Mouse (Mus musculus): ENCODE measurements at regions not wholly inside any gene's neighbourhood (a gene's known extent, or its start where the extent isn't known, plus 50 kb on each side); places are given as distances from the start of the nearest gene placed in this dataset.

GRCm38 (mm10) chr10:98501566-98501965 is 412.6 kb upstream of the Atp2b1 start:
- Histone ChIP-seq H3K9ac (replicated peaks; ENCODE audit: low read depth, low read length) (no peak overlapping the region), H3K4me3 (ENCODE audit: low read depth, low read length) (no peak overlapping the region), H3K9me3 (replicated peaks; ENCODE audit: control insufficient read depth, low read length) (no peaks in the 10 kb centered on the region), H3K4me2 (ENCODE audit: low read depth, low read length) (no peak overlapping the region), H3K27me3 (ENCODE audit: control insufficient read depth, insufficient read depth, low read length) (no peaks in the 10 kb centered on the region), H3K36me3 (replicated peaks; ENCODE audit: control insufficient read depth, insufficient read depth, low read length) (no peaks in the 10 kb centered on the region), H3K27ac (ENCODE audit: low read depth) (no peak overlapping the region), H3K4me1 (ENCODE audit: control insufficient read depth, insufficient read depth) (no peaks in the 10 kb centered on the region)
- no peak for ATAC-seq (ENCODE audit: insufficient read depth, low read depth)
- 74% methylated on average over 5 of the region's 5 CpGs for WGBS
- no peak for DNase-seq (ENCODE audit: low spot score)
- no peak for TF ChIP-seq EP300 (IDR thresholded peaks at IDR 0.05; ENCODE audit: low read depth)
- TF ChIP-seq CTCF (IDR thresholded peaks at IDR 0.05; ENCODE audit: low read depth) = no peak

- ATAC-seq (ENCODE audit: insufficient read depth, low read depth) (no peak), DNase-seq (ENCODE audit: low spot score) (no peak)
- 68% methylated on average over 3 of the region's 3 CpGs for WGBS
- Histone ChIP-seq H3K4me3 (ENCODE audit: low read depth, low read length) (no peak overlapping the region), H3K9me3 (replicated peaks; ENCODE audit: control insufficient read depth, low read length) (no peaks in the 10 kb centered on the region), H3K27me3 (ENCODE audit: control insufficient read depth, insufficient read depth, low read length) (no peaks in the 10 kb centered on the region), H3K4me1 (ENCODE audit: control insufficient read depth, insufficient read depth) (no peaks in the 10 kb centered on the region), H3K4me2 (ENCODE audit: low read depth, low read length) (no peak overlapping the region), H3K36me3 (replicated peaks; ENCODE audit: control insufficient read depth, insufficient read depth, low read length) (no peaks in the 10 kb centered on the region), H3K27ac (ENCODE audit: low read depth) (no peak overlapping the region), H3K9ac (replicated peaks; ENCODE audit: low read depth, low read length) (no peak overlapping the region)
- TF ChIP-seq CTCF (IDR thresholded peaks at IDR 0.05; ENCODE audit: low read depth) = no peak
- TF ChIP-seq EP300 (IDR thresholded peaks at IDR 0.05; ENCODE audit: low read depth) = no peak
These were observed 409.7 kb upstream of the Atp2b1 start for GRCm38 (mm10) chr10:98504524-98504923.

GRCm38 (mm10) chr10:98508515-98509143 is 405.6 kb upstream of the Atp2b1 start:
- H3K27me3 ChIP-seq (ENCODE audit: control insufficient read depth, insufficient read depth, low read length) = no peaks in the 10 kb centered on the region
- TF ChIP-seq EP300 (IDR thresholded peaks at IDR 0.05; ENCODE audit: low read depth) (no peak), CTCF (IDR thresholded peaks at IDR 0.05; ENCODE audit: low read depth) (no peak)
- no peak overlapping the region for H3K4me3 ChIP-seq (ENCODE audit: low read depth, low read length)
- H3K4me2 ChIP-seq (ENCODE audit: low read depth, low read length) = no peak overlapping the region
- no peaks in the 10 kb centered on the region for H3K9me3 ChIP-seq (replicated peaks; ENCODE audit: control insufficient read depth, low read length)
- no peaks in the 10 kb centered on the region for H3K4me1 ChIP-seq (ENCODE audit: control insufficient read depth, insufficient read depth)
- no peak for ATAC-seq (ENCODE audit: insufficient read depth, low read depth)
- WGBS = 28% methylated on average over 5 of the region's 5 CpGs
- H3K9ac ChIP-seq (replicated peaks; ENCODE audit: low read depth, low read length) = no peak overlapping the region
- H3K27ac ChIP-seq (ENCODE audit: low read depth) = no peak overlapping the region
- DNase-seq (ENCODE audit: low spot score) = no peak
- H3K36me3 ChIP-seq (replicated peaks; ENCODE audit: control insufficient read depth, insufficient read depth, low read length) = no peaks in the 10 kb centered on the region

GRCm38 (mm10) chr10:98514836-98515235 is 399.4 kb upstream of the Atp2b1 start:
- no peak for TF ChIP-seq CTCF (IDR thresholded peaks at IDR 0.05; ENCODE audit: low read depth)
- TF ChIP-seq EP300 (IDR thresholded peaks at IDR 0.05; ENCODE audit: low read depth) = no peak
- Histone ChIP-seq H3K4me1 (ENCODE audit: control insufficient read depth, insufficient read depth) (no peaks in the 10 kb centered on the region), H3K4me3 (ENCODE audit: low read depth, low read length) (no peak overlapping the region), H3K9ac (replicated peaks; ENCODE audit: low read depth, low read length) (no peak overlapping the region), H3K27me3 (ENCODE audit: control insufficient read depth, insufficient read depth, low read length) (no peaks in the 10 kb centered on the region), H3K36me3 (replicated peaks; ENCODE audit: control insufficient read depth, insufficient read depth, low read length) (no peaks in the 10 kb centered on the region), H3K4me2 (ENCODE audit: low read depth, low read length) (no peak overlapping the region), H3K9me3 (replicated peaks; ENCODE audit: control insufficient read depth, low read length) (0 out of 2 replicates have a peak, but pooled peaks cover 5% of the 10 kb centered on the region), H3K27ac (ENCODE audit: low read depth) (no peak overlapping the region)
- no peak for ATAC-seq (ENCODE audit: insufficient read depth, low read depth)
- no peak for DNase-seq (ENCODE audit: low spot score)
- WGBS = 84% methylated on average over 1 of the region's 1 CpGs

GRCm38 (mm10) chr10:98517609-98518008 is 396.6 kb upstream of the Atp2b1 start:
- H3K9ac ChIP-seq (replicated peaks; ENCODE audit: low read depth, low read length) = no peak overlapping the region
- H3K27me3 ChIP-seq (ENCODE audit: control insufficient read depth, insufficient read depth, low read length) = no peaks in the 10 kb centered on the region
- no peak for ATAC-seq (ENCODE audit: insufficient read depth, low read depth)
- H3K4me1 ChIP-seq (ENCODE audit: control insufficient read depth, insufficient read depth) = no peaks in the 10 kb centered on the region
- H3K4me3 ChIP-seq (ENCODE audit: low read depth, low read length) = no peak overlapping the region
- H3K27ac ChIP-seq (ENCODE audit: low read depth) = no peak overlapping the region
- DNase-seq (ENCODE audit: low spot score) = no peak
- 0 out of 2 replicates have a peak, but pooled peaks cover 5% of the 10 kb centered on the region for H3K9me3 ChIP-seq (replicated peaks; ENCODE audit: control insufficient read depth, low read length)
- TF ChIP-seq CTCF (IDR thresholded peaks at IDR 0.05; ENCODE audit: low read depth) = no peak
- TF ChIP-seq EP300 (IDR thresholded peaks at IDR 0.05; ENCODE audit: low read depth) = no peak
- WGBS = 86% methylated on average over 2 of the region's 2 CpGs
- H3K36me3 ChIP-seq (replicated peaks; ENCODE audit: control insufficient read depth, insufficient read depth, low read length) = no peaks in the 10 kb centered on the region
- no peak overlapping the region for H3K4me2 ChIP-seq (ENCODE audit: low read depth, low read length)

GRCm38 (mm10) chr10:98529565-98529964 is 384.6 kb upstream of the Atp2b1 start:
- no peak overlapping the region for H3K4me2 ChIP-seq (ENCODE audit: low read depth, low read length)
- no peak overlapping the region for H3K9ac ChIP-seq (replicated peaks; ENCODE audit: low read depth, low read length)
- WGBS = 79% methylated on average over 4 of the region's 4 CpGs
- H3K9me3 ChIP-seq (replicated peaks; ENCODE audit: control insufficient read depth, low read length) = no peaks in the 10 kb centered on the region
- H3K27ac ChIP-seq (ENCODE audit: low read depth) = no peak overlapping the region
- no peaks in the 10 kb centered on the region for H3K27me3 ChIP-seq (ENCODE audit: control insufficient read depth, insufficient read depth, low read length)
- DNase-seq (ENCODE audit: low spot score) (no peak), ATAC-seq (ENCODE audit: insufficient read depth, low read depth) (no peak)
- no peaks in the 10 kb centered on the region for H3K4me1 ChIP-seq (ENCODE audit: control insufficient read depth, insufficient read depth)
- H3K4me3 ChIP-seq (ENCODE audit: low read depth, low read length) = no peak overlapping the region
- no peaks in the 10 kb centered on the region for H3K36me3 ChIP-seq (replicated peaks; ENCODE audit: control insufficient read depth, insufficient read depth, low read length)
- TF ChIP-seq CTCF (IDR thresholded peaks at IDR 0.05; ENCODE audit: low read depth) (no peak), EP300 (IDR thresholded peaks at IDR 0.05; ENCODE audit: low read depth) (no peak)

Measured in heart, postnatal 0 days (tissue).